26 mouse cellular contexts compared by ENCODE assay signal in the genomic region with DNA sequence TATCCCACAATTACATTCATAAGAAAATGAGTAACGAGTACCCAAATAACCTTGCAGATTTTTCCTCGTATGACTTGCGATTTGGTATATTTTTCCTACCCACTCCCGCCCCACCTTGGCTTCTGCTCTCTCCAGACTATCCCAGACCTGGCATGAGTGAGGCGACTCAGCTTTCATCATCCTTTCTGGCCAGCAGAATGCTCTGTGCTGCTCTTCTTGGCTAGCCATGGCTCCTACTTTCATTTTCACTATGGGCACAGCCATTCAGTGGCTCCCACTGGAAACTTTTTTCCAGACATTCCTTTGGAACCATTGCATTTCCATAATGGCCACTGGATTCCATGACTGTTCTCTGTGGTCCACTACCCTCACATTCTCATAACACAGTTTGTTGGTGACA.
DNase-seq lines count a peak whose midpoint lies in the region; TF ChIP-seq lines count a peak whose summit lies in the region.
"Had no signal": no experiment of that assay in that cellular context is flagged by ENCODE, and none has a peak within 500 bp of the region (broad histone marks: within the 10 kb centered on the region; RNA-seq: fewer than 3 reads in every experiment).

No protein-coding gene starts in this region.

- peak; percentile 22 for DNase-seq in gastrocnemius, adult 2 months
- DNase-seq in gastrocnemius, postnatal 4 days (ENCODE audit: low spot score in 2 of 2), result no peak
- peak; percentile 68 for DNase-seq in Muller cell, postnatal 12 days (ENCODE audit: inconsistent ontology term)
- DNase-seq in adrenal gland, postnatal 25 days, result peak; percentile 2
- DNase-seq in skeletal muscle tissue, adult 2 months (ENCODE audit: low read depth, low spot score), result peak; percentile 25
- DNase-seq in heart, adult 8-10 months (ENCODE audit: low spot score), result no peak
- DNase-seq in left cerebral cortex, postnatal 4 days, result no peak
- DNase-seq: cerebellum, adult 18-20 months; cerebellum, postnatal 10 days; heart, postnatal 10 days; kidney, adult 11 months; kidney, postnatal 25 days; lung, embryonic 14.5 days; lung, postnatal 14 days; right cerebral cortex, postnatal 25 days; spleen, adult 18-20 months; thymus, adult 18-20 months; thymus, postnatal 4 days had no signal

- no peak for TF ChIP-seq CTCF in gastrocnemius, adult 2 months (IDR thresholded peaks at IDR 0.05)

- H3K27ac ChIP-seq in gastrocnemius, adult 2 months, result no peak overlapping the region
- H3K27ac ChIP-seq: heart, adult 2 months; heart, embryonic 13.5 days; hindbrain, embryonic 14.5 days; limb, embryonic 12.5 days; liver, embryonic 15.5 days; midbrain, embryonic 10.5 days; midbrain, embryonic 15.5 days; stomach, postnatal 0 days had no signal

- H3K4me3 ChIP-seq in gastrocnemius, adult 2 months, result peak overlapping the region; percentile 11; the same call in 1 of the 2 replicates
- H3K4me3 ChIP-seq: heart, adult 2 months; heart, embryonic 13.5 days; limb, embryonic 12.5 days; liver, embryonic 15.5 days; midbrain, embryonic 10.5 days; midbrain, embryonic 15.5 days had no signal

- intact Hi-C loops in gastrocnemius, adult 2 months (cut with DNase I), result no loop called here
- intact Hi-C loops in left cerebral cortex, postnatal 4 days (cut with DNase I), result no loop called here

Comparison
In these comparisons a context has a peak if more than half of its experiments do, and no peak if none do; other contexts are left out.
1. DNase-seq: peak in gastrocnemius, adult 2 months (single experiment), Muller cell, postnatal 12 days (single experiment), adrenal gland, postnatal 25 days (single experiment) and skeletal muscle tissue, adult 2 months (single experiment); none in gastrocnemius, postnatal 4 days (0 of 2), heart, adult 8-10 months (single experiment) and left cerebral cortex, postnatal 4 days (single experiment).